Mouse (Mus musculus) right cerebral cortex, postnatal 14 days (tissue): Measurements from ENCODE around the gene Rcbtb2.

ENCODE experiments used
- DNase-seq: peaks from one replicate; pipeline ENCODE4 v3.0.0; 2022

Rcbtb2 gene

GRCm38 (mm10) chr14:73117411-73118392 lies 5.1 kb upstream of the Rcbtb2 start:
- no peak for DNase-seq

- no peak for DNase-seq
Observed at GRCm38 (mm10) chr14:73118482-73119347, 4.1 kb upstream of the Rcbtb2 start.

- DNase-seq: no peak
Observed at GRCm38 (mm10) chr14:73119459-73119858, 3.4 kb upstream of the Rcbtb2 start.

GRCm38 (mm10) chr14:73119966-73120365 lies 2.9 kb upstream of the Rcbtb2 start:
- no peak for DNase-seq

GRCm38 (mm10) chr14:73122211-73122922 lies 470 bp upstream of the Rcbtb2 start:
- no peak for DNase-seq

GRCm38 (mm10) chr14:73123381-73123780 lies 544 bp downstream of the Rcbtb2 start:
- no peak for DNase-seq

GRCm38 (mm10) chr14:73123786-73124185 lies 949 bp downstream of the Rcbtb2 start:
- no peak for DNase-seq

GRCm38 (mm10) chr14:73130519-73130918 lies 7.7 kb downstream of the Rcbtb2 start:
- no peak for DNase-seq

GRCm38 (mm10) chr14:73131856-73132410 lies 9.1 kb downstream of the Rcbtb2 start:
- no peak for DNase-seq

GRCm38 (mm10) chr14:73132731-73133130 lies 9.9 kb downstream of the Rcbtb2 start:
- DNase-seq: no peak

GRCm38 (mm10) chr14:73137234-73137633 lies 14.4 kb downstream of the Rcbtb2 start:
- DNase-seq: no peak

GRCm38 (mm10) chr14:73138483-73138882 lies 15.6 kb downstream of the Rcbtb2 start:
- DNase-seq: no peak

GRCm38 (mm10) chr14:73139866-73140265 lies 17.0 kb downstream of the Rcbtb2 start:
- DNase-seq: no peak

- no peak for DNase-seq
Observed at GRCm38 (mm10) chr14:73141800-73142199, 19.0 kb downstream of the Rcbtb2 start.

GRCm38 (mm10) chr14:73142421-73142895 lies 19.6 kb downstream of the Rcbtb2 start:
- no peak for DNase-seq

GRCm38 (mm10) chr14:73142896-73143709 lies 20.3 kb downstream of the Rcbtb2 start:
- DNase-seq: peak; percentile 66

- no peak for DNase-seq
Observed at GRCm38 (mm10) chr14:73143710-73144420, 21.0 kb downstream of the Rcbtb2 start.

- no peak for DNase-seq
Observed at GRCm38 (mm10) chr14:73145531-73145930, 22.7 kb downstream of the Rcbtb2 start.

GRCm38 (mm10) chr14:73146721-73147120 lies 23.9 kb downstream of the Rcbtb2 start:
- no peak for DNase-seq

GRCm38 (mm10) chr14:73148125-73148524 lies 25.3 kb downstream of the Rcbtb2 start:
- no peak for DNase-seq

GRCm38 (mm10) chr14:73161303-73161702 lies 38.5 kb downstream of the Rcbtb2 start:
- peak; percentile 23 for DNase-seq
